Mouse (Mus musculus) megakaryocyte-erythroid progenitor cell, adult 5-6 weeks (primary cell): ENCODE results near the gene Clstn1. TPM values are rescaled to one million over a fixed set of nuclear protein-coding genes. Genes with fewer than 3 reads are reported as not detected.

Experiments used
- ATAC-seq: replicated peaks from 2 replicates; pipeline ENCODE4 v1.8.0; 2016; ENCODE audit warnings: mild to moderate bottlenecking, inconsistent platforms; ENCODE audit not compliant: severe bottlenecking, poor library complexity, low FRiP score, low TSS enrichment
- total RNA-seq, 2 experiments: library from RNA; stranded (forward) in 1 of 2; stranded (reverse) in 1 of 2; fragments of 200-1000, 215-1000 nt in 1 of 2; fragments of >200 nt in 1 of 2; fragmentation: Nextera tagmentation in 1 of 2; gene quantifications; 2 replicates each; pipeline ENCODE4 v1.2.3; 2014 to 2017

Gene Clstn1
- total RNA-seq, 2 experiments from 2014 or later: 30.4 to 31.2 TPM

DNA sequence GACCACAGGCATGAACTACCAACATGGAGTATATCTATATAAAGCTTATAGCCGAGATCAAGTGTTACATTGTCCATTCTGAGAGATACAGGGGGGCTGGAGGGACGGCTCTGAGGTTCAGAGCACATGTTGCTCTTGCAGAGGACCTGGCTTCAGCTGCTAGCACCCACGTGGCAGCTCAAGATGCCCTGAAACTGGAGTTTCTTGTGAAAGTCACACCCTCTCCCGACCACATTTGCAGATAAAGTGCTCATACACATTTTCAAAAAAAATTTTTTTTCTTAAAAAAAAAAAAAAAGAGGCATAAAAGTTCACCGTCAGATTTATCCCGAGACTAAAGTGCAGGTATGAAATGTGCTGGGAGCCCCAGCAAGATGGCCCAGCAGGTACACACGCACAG, 74.3 kb downstream of the Clstn1 start:
- no peak for ATAC-seq

DNA sequence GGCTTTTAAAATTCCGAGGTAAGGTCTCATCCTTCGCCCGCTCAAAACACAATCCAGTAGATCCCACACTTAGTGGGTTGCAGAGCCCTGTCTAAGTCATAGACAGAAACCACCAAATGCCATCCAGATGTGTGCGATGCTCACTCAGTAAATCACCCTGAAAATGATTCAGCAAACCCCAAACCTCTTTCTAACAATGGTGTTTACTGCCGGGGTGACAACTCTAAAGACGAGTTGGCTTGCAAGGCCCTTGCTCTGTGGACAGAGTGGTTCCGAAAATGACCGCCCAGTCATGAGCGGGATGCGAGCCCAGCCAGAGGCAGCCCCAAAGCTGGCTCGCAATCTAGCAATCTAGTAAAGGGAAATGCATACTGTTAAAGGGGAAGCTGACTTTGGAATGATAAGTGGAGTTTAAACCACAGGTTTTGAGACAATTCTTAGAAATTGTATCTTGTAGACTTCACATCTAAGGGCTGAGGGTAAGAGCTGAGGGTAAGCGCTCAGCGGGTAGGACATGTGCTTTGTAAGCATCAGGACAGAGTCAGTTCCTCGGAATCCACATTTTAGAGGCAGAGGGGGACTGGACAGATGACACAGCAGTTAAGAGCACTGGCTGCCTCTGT, 75.8 kb downstream of the Clstn1 start:
- peak; percentile 42 for ATAC-seq

DNA sequence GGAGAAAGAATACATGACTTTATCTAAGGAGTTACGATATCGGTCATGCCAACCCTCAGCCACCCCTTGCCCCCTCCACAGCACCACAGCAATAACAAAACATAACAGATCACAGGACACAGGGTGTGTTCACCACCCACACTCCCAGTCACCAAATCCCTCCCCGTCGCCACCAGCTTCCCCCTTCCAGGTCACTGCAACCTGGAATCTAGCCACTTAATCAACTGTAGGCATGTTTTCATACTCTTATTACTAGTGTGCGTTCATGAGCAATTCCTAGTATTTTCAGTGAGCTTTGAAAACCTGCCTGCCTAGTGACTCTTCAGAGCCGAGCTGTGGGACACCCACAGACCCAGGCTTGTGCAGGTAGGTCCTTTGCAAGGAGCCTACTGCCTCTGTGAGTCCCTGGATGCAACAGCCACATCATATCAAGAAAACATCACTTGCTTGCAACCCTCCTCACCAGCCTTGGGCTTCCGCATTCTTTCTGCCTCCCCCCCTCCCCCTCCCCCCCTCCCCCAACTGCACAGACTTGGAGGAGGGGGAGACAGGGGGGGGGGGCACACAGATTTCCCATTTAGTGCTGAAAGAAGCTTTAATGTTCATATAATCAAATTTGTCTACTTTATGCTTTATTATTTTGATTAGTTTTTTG, 77.7 kb downstream of the Clstn1 start:
- peak; percentile 60 for ATAC-seq

DNA sequence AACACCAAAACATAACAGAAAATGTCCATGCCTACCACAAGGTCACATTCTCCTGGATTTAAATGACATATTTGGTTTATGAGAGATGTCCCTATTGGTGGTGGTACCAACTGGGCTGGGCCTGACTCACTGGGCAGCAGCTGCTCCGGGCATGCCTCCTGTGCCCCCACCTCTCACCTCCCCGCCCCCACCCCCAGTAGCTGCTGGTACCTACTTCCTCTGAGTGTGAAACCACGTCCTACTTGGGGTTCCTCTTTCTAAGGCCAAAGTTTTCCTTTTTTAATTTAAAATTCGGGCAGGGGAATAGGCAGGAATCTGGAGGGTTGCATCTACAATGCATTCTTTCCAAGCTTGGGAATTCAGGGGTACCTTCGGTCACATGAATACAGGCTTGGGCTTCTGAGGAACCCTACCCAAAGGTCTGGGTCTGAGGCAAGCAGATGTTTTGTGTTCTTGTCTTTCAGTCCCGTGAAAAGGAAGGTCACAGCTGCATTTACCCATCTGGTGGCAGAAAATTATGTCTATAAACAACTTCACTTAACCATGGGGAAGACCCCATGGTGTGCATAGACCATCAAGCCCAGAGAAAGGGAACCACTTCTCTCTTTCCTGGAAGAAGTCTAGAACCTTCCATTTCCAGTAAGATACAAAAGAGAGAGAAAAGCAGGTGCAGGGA, 78.9 kb downstream of the Clstn1 start:
- ATAC-seq: no peak

DNA sequence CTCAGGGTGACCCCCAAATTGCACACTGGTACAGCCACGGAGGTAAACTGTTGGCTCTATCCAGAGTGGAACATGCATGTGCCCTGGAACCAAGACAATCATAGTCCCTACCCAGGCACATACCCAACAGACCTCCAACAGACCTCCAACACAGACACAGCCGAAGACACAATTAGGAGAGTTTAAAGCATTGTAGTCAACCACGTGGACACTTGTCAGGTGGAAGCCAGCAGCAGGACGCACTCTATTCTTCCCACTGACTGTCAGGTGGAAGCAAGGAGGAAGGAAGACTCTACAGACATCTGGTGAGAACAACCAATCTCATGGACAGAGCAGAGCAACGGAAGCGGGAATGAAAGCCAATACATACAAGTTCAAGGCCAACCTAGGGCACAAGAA, 79.4 kb downstream of the Clstn1 start:
- ATAC-seq: no peak

DNA sequence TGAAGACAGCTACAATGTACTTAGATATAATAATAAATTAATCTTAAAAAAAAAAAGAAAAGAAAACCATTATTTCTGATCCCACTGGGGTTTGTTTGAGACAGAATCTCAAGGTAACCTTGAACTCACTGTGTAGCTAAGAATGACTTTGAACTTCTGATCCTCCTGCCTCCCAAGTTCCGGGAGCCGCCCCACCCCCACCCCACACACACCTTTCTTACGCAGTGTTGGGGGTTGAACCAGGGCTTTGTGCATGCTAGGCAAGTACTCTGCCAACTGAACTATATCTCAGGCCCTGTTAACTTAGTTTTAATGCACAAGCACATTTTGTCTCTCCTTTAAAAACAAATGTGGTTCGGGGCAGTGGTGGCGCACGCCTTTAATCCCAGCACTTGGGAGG, 84.9 kb downstream of the Clstn1 start:
- ATAC-seq: no peak

DNA sequence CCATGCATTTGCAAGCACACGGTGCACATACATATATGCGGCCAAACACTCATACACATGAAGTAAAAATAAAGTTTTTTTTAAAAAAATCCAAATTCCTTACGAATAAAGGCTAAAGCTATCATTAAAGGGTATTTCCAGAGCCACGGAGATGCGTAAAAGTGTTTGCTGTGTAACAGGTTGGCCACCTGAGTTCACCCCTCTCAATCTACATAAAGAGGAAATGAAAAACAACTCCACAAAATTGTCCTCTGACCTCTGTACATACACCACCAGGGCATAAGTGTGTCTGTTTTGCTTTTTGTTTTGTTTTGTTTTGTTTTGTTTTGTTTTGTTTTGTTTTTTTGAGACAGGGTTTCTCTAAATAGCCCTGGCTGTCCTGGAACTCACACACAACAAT, 86.5 kb downstream of the Clstn1 start:
- ATAC-seq: no peak

DNA sequence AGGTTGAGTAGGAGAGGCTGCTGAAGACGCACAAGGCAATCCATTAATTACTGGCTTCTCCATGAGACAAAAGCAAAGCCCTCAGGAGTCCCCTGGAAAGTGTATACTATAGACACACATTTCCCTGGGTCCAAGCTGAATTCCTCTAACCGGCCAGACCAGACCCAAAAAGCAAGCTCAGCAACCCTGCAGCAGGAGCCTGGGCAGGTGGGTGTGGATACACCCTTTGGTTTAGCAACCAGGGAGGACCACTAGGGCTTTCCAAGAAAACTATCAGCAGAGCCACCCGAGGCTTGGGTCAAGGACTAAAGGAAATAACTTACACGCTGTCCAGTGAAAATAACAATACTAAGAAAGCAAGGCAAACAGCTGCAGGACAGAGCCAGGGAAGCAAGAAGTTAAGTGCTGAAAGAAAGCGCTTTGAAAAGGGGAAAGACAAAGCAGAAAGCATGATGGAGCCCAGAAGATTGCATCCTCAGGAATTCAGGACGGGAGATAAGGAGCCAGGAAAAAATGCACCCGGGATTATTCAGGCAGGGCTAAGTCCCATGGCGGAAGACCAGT, 88.6 kb downstream of the Clstn1 start:
- no peak for ATAC-seq

DNA sequence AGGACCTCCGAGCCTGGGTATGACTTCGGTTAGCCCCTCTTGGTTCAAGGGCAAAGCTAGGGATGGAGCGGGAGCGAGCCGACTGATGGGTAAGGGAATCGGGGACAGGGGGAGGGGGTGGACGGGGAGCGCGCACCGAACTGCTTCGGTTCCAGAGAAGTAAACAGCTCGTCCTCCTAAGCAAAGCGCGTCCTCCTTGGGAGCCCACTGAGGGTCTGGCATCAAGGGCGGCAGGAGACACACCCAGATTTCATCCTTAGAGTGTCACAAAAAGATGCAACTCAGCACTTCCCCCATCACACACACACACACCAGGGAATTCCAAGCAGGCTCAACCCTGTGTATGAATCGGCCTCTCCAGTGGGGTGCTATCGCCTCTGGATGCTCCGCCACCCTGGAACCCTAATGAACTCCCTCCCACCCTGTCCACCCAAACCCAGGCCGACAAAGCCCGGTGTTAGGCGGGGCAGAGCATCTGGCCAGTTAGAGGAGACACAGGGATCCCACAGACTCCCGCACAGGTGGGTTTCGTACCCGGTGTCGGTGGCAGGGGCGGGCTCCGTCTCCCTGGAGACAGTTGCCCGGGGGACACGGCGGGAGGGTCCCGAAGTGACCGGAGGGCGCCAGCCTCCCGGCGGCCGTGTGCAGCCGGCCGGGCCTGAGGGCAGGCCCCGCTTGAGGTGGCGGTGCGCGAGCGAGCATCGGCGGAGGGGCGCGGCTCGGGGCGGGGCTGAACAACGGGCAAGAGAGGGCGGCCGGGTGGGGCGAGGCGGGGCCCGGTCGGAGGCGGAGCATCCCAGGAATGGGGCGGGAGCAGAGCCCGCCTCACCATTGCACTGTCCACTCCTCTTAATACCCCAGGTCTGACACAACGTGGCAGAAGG, 89.4 kb downstream of the Clstn1 start:
- ATAC-seq: peak; percentile 98

DNA sequence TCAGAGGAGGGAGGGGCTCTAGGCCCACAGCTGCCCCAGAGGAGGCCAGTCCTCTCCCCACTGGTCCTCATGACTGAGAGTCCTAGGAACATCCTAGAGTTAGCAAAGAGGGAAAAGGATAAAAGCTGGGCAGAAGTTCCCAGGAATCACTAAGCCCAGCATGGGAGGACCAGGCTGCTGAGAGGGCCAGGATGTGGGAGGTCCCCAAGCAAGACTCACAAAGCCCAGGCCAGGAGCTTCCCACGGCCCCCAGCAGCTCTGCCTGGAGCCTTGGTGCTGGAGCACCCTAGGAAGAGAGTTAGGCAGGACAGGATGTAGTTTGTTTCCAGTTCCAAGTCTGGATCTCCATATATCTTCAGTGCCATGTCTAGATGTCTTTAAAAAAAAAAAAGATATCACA, 91.7 kb downstream of the Clstn1 start:
- no peak for ATAC-seq

DNA sequence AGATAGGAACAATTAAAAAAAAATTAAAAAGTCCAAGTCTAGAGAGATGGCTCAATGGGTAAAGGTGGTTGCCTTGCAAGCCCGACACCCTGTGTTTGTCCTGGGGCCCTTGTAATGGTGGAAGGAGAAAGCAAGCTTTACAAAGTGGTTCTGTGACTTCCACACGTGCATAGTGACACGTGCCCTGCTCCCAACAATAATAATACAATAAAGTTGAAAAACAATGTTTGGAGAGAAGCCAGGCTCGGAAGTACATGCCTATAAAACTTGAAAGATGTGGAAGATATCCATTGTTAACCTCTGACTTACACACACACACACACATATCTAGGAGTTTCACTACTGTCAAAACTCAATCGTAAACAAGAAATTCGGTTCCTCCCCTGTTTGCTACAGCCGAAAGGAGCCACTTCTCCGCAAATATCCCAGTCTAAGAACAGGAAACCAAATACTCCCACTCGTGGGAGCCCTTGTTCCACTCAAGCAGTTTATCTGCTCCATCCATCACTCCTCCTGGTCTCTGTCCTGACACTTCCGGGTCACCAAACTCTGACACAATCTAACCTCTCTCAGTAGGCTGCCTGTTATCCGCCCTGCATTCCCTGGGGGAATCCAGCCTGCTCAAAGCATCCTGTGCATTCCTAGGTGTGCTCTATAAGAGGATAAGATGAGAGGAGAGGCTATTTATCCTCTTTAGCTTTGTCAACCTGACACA, 92.9 kb downstream of the Clstn1 start:
- ATAC-seq: no peak

DNA sequence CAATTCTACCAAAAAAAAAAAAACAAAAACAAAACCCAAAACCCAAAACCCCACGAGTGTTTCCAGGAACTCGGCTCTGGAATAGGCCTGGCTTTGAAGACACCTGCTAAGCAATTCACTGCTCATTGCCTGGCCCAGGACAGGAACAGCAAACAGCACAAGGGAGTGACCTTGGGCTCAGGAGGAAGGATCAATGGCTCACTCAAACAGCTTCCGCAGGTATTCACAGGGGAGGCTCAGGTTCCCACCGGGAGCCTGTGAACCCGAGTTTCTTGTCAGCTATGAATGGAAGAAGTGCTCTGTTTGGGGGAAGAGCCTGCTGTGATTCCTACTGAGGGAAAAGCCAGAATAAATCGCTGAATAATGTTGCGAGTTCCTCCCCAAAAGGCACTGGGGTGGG, 97.6 kb downstream of the Clstn1 start:
- ATAC-seq: no peak

DNA sequence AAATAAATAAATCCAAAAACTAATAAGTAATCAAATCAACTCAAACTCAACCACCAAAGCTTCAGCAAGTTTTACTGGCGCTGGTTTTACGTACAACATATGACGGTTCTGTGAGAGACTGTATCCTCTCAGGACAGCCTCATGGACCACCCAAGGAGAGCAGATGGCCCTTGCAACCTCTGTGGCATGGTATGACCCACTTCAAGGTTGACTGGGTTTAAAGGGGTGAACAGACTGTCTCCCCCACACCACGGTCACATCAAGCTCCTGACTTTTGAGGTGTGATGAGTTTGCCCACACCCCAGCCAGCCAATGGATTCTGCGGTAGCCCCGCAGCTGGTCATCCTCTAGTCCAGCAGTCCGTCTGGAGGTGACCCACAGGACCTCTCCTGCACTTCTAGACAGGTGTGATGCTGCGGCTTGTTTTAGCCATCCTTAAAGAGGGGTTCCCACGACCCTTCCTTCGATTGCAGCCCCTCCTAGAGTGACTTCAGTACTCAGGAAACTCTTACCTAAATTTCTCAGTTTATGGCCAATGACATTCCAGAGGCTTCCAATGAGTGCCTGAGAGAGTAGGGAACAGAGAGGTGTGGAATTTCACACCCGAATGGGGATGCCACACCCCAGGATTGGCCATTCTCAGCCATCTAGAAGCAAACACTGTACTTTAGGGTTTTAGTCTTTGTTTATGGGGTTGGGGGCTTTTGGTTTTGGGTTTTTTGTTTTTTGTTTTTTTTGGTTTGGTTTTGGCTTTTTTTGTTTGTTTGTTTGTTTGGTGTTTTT, 98.8 kb downstream of the Clstn1 start:
- ATAC-seq: no peak

DNA sequence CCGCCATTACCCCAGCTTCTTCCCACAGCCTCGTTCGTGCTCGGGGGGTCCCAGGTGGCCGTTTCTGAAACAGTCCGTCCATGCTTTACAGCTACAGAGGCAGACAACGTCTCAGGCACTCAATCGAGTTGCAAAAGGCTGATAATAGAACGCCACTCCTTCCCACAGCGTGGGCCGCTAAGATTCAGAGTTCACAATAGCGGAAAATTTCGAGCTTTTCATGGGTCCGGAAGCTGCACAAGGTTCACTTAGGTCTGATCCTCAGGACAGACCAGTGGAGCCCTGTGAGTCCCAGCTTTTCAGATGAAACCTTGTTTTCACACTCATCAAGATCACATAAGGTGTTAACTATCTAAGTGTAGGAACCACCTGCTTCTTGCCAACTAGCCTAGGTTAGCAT, 102.6 kb downstream of the Clstn1 start:
- ATAC-seq: no peak

DNA sequence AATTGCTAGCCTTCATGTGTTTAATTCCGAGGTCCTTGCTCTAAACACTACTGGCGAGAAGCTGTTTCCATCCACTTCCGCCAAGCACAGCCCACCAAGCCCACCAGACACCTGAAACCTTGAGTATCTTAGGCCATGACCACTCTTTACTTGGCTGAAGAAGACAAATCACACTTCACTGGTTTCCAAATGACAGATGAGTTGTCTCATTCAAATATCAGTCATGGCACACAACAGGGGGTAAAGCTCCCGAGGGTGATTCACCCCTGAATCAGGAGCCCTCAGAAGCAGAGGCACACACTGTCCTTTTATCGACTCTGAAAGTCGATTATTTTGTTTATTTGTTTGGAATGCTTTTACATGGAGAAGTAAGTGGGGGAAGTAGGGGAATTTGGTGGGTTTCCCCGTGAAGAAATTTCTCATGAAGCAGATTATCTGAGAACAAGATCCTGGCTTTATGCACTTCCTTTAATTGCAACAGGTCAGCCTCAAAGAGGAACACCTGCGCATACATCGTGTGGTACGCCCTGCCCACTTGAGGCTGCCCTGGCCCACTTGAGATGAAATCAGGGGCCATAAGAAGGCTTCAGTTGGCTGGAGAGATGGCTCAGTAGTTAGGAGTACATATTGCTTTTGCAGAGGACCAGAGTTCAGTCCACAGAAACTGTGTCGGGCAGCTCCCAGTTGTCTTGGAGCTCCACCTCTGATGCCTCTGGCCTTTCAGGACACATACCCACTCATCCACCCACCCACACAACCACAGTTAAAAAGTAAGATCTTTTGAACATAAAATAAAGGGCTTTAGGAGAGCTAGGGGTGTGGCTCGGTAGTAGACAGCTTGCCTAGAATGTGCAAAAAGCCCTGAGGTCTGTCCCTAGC, 103.8 kb downstream of the Clstn1 start:
- ATAC-seq: 0 out of 2 replicates have a peak, but pooled peaks have one; percentile 13

DNA sequence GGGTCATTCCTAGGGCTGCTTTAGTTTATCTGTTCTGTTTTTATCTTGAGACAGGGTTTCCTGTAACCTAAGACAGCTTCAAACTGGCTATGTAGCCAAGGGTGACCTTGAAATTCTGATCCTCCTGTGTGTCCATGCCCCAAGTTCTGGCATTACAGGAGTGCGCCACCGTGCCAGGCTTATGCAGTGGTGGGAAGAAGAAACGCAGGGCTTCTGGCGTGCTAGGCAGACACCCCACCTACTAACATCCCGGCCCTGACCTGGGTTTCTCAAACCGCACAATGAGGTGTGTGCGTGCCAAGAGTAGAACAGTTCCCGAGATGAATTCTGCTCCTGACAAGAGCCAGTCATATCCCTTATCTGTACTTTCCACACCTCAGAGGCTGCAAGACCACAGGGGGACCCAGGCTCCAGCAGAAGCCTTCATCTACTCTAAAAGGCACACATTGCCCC, 104.6 kb downstream of the Clstn1 start:
- ATAC-seq: peak; percentile 87

DNA sequence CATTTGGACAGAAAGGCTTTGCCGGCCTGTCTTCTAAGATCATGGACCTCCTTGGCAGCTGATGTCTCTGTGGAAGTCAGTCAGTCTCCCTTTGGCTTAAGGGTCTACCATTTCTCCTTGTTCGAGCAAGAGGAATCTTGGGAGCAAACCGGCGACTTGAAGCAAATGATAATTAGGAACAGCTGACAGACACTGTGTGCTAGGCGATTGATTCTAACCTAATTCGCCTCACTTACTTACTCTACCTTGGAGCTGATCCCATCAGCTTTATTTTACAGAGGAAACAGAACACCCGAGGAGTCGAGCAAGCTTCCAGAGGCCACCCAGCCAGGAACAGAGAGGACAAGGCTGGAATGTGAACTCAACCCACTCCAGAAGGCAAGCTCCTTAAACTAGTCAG, 105.1 kb downstream of the Clstn1 start:
- no peak for ATAC-seq
